Mouse (Mus musculus) cortical plate, adult 2 months (tissue): Measurements from ENCODE around the gene C87436.

Experiments
- CTCF ChIP-seq: fragments of 200-500 bp; IDR thresholded peaks from 2 replicates; pipeline ENCODE4 v1.5.1; 2011; ENCODE audit warnings: mild to moderate bottlenecking, control low read depth, low read length; ENCODE audit not compliant: insufficient read depth; ENCODE audit errors: extremely low read depth
- POLR2A ChIP-seq: fragments of 200-500 bp; IDR thresholded peaks from 2 replicates; pipeline ENCODE4 v1.6.1; 2011; ENCODE audit warnings: mild to moderate bottlenecking, low read length, control low read depth; ENCODE audit not compliant: insufficient read depth; ENCODE audit errors: extremely low read depth

GRCm38 (mm10) chr6:86519767-86520345 lies 81.7 kb downstream of the C87436 start:
- no peak for TF ChIP-seq CTCF
- TF ChIP-seq POLR2A = no peak
